Mouse (Mus musculus): ENCODE results near the gene Tnfsfm13.

- TF ChIP-seq TAL1 (conservative IDR thresholded peaks at IDR 0.05; ENCODE audit: low read depth, low read length) (no peak), GATA1 (IDR thresholded peaks at IDR 0.05; ENCODE audit: borderline replicate concordance, low read length) (no peak)
These were observed 22.8 kb upstream of the Tnfsfm13 start for GRCm38 (mm10) chr11:69718661-69719060.

Data from G1E (cell line).